Mouse (Mus musculus) embryonic facial prominence, embryonic 15.5 days (tissue): ENCODE measurements around the gene Atf7. TPM values are rescaled to one million over a fixed set of nuclear protein-coding genes. Genes with fewer than 3 reads are reported as not detected.
"Not testable (repeated sequence)": the region's sequence is repeated elsewhere in the genome, so short reads cannot be mapped to it uniquely, and the experiment has no call there.

Source experiments
- ATAC-seq: fragments of 200-750 bp; cut with Nextera tagmentation; 2 replicates; pipeline ENCODE4 v1.8.0; 2017; ENCODE audit warnings: low read depth, moderate TSS enrichment; ENCODE audit not compliant: insufficient number of reproducible peaks, low FRiP score, low TSS enrichment
- H3K27ac ChIP-seq: fragments of 300-500 bp; sonication (generic); replicated peaks from 2 replicates; pipeline ENCODE4 v1.5.1; 2015; ENCODE audit warnings: mild to moderate bottlenecking, inconsistent platforms
- H3K27me3 ChIP-seq: fragments of 300-500 bp; sonication (generic); 2 replicates; pipeline ENCODE4 v1.6.1; 2015; ENCODE audit warnings: inconsistent platforms
- H3K36me3 ChIP-seq: fragments of 300-500 bp; sonication (generic); 2 replicates; pipeline ENCODE4 v1.6.1; 2015; ENCODE audit warnings: mild to moderate bottlenecking, inconsistent platforms
- H3K4me1 ChIP-seq: fragments of 300-500 bp; sonication (generic); 2 replicates; pipeline ENCODE4 v1.6.1; 2015; ENCODE audit warnings: inconsistent platforms
- H3K4me2 ChIP-seq: fragments of 300-500 bp; sonication (generic); replicated peaks from 2 replicates; pipeline ENCODE4 v1.6.1; 2015; ENCODE audit warnings: mild to moderate bottlenecking, inconsistent platforms
- H3K4me3 ChIP-seq: fragments of 300-500 bp; sonication (generic); replicated peaks from 2 replicates; pipeline ENCODE4 v1.5.1; 2015; ENCODE audit warnings: mild to moderate bottlenecking, inconsistent platforms
- H3K9ac ChIP-seq: fragments of 300-500 bp; sonication (generic); 2 replicates; pipeline ENCODE4 v1.6.1; 2015; ENCODE audit warnings: inconsistent platforms
- H3K9me3 ChIP-seq: fragments of 300-500 bp; sonication (generic); replicated peaks from 2 replicates; pipeline ENCODE4 v1.6.1; 2016; ENCODE audit warnings: inconsistent platforms
- WGBS: fragments of 180-500 bp; shearing (Covaris S2); methylation state at CpG from one replicate; pipeline ENCODE4 v1.1.7; 2015; 5-methylcytosine and 5-hydroxymethylcytosine counted together
- polyA plus RNA-seq: library from polyadenylated mRNA; unstranded; fragments of >200 nt; fragmentation: Nextera tagmentation; extraction: Ambion mirVana; gene quantifications from 2 replicates; pipeline ENCODE4 v1.2.1, GENCODE M21; 2015

The Atf7 gene
- polyA plus RNA-seq, 1 experiment from 2014 or later, result 53.7 TPM

DNA sequence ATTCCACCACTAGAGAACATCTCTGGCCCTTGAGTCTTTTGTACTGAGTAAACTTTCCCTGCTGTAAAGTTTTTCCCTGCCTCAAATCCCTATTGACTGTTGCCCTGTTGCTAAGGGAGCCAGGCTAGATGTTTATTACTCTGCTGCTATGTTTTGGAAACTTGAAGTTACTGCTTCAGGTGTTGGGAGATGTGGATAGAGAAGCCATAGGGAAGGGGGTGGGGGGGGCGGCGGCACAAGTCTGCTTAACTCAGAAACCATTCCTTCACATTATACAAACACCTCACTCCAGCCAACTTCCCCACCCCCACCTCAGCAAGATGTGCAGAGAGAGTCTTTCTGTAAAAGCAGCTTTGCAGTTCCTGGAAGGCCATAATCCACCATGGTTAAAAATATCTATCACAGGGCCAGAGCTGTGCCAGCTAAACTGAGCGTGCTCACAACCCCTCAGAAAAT is 32.7 kb upstream of the Atf7 start:
- 65% methylated on average over 3 of the region's 3 CpGs for WGBS
- Histone ChIP-seq H3K27ac (peak overlapping the region; percentile 93), H3K4me2 (no peak overlapping the region), H3K4me1 (peaks cover 24% of the 10 kb centered on the region), H3K9me3 (no peaks in the 10 kb centered on the region), H3K9ac (no peak overlapping the region), H3K36me3 (peaks cover 23% of the 10 kb centered on the region), H3K4me3 (no peak overlapping the region), H3K27me3 (no peaks in the 10 kb centered on the region)
- no peak for ATAC-seq

DNA sequence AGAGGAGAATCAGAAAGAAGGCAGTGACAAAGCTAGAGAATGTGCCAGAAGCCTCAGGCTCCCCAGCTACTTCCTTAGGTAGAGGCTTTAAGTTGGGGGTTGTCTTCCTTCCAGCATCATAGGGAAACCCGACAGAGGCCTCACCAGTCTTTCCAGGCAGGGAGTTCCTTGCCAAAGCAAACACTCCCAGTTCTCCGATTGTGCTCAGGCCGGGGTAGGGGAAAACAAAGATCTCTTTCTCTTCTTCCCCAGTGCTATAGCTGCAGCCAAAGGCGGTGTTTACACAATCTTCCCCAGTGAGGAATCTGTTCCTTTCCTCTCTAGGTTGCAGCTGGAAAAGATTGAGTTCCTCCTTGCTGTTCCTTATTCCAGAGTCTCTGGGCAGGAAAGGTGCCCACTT is 31.4 kb upstream of the Atf7 start:
- H3K9ac ChIP-seq, result no peak overlapping the region
- H3K4me1 ChIP-seq, result peaks cover 24% of the 10 kb centered on the region
- whole genome bisulfite sequencing, result 10% methylated on average over 4 of the region's 4 CpGs
- no peak overlapping the region for H3K4me2 ChIP-seq
- H3K9me3 ChIP-seq, result no peaks in the 10 kb centered on the region
- peak overlapping the region; percentile 93 for H3K27ac ChIP-seq
- no peaks in the 10 kb centered on the region for H3K27me3 ChIP-seq
- H3K4me3 ChIP-seq, result no peak overlapping the region
- ATAC-seq, result peak; percentile 89
- peaks cover 12% of the 10 kb centered on the region for H3K36me3 ChIP-seq

DNA sequence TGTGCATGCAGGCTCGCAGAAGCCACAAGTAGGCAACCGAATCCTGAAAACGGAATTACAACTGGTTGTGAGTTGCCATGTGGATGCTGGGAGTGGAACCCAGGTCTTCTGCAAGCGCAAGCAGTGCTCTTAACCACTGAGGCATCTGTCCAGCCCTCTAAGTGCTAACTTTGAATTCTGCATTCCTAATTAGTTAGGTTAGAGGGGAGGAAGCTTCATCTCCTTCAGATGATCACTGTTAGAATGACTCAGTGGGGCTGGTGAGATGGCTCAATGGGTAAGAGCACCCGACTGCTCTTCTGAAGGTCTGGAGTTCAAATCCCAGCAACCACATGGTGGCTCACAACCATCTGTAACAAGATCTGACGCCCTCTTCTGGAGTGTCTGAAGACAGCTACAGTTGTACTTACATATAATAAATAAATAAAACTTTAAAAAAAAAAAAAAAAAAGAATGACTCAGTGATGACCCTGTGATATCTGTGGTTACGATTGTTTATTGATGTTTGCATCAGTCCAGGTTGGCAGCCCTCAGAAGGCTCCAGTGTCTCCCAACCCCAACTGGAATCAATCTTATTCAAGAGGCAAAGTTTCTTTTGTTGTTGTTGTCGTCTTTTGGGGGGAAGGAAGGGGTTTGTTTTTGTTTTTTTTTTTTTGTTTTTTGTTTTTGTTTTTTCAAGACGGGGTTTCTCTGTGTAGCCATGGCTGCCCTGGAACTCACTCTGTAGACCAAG is 26.8 kb upstream of the Atf7 start:
- peaks cover 13% of the 10 kb centered on the region for H3K4me1 ChIP-seq
- ATAC-seq, H3K9me3 ChIP-seq, H3K36me3 ChIP-seq, H3K27me3 ChIP-seq, H3K4me3 ChIP-seq, H3K4me2 ChIP-seq, H3K27ac ChIP-seq, H3K9ac ChIP-seq: not testable (repeated sequence)
- 78% methylated on average over 9 of the region's 9 CpGs for WGBS

DNA sequence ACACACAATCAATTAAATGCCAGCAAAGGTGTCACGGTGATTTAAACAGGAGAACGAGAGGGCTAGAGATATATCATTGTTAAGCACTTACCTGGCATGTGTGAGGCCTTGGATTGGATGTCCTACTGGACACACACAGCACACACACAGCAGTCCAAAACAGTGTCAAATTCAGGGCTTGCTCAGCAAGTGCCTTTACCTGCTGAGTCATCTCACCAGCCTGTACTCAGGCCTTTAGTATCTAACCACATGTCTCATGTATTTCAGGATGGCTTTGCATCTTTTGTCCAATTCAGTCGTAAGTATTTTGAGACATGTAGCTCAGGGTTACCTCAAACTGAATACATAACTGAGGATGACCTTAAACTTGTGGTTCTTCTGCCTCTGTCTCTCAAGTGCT is 25.8 kb upstream of the Atf7 start:
- no peak overlapping the region for H3K27ac ChIP-seq
- no peaks in the 10 kb centered on the region for H3K36me3 ChIP-seq
- no peak overlapping the region for H3K4me3 ChIP-seq
- H3K9me3 ChIP-seq, result no peaks in the 10 kb centered on the region
- ATAC-seq, result no peak
- H3K4me2 ChIP-seq, result no peak overlapping the region
- H3K4me1 ChIP-seq, result peaks cover 4% of the 10 kb centered on the region
- 73% methylated on average over 3 of the region's 3 CpGs for WGBS
- H3K9ac ChIP-seq, result no peak overlapping the region
- no peaks in the 10 kb centered on the region for H3K27me3 ChIP-seq

DNA sequence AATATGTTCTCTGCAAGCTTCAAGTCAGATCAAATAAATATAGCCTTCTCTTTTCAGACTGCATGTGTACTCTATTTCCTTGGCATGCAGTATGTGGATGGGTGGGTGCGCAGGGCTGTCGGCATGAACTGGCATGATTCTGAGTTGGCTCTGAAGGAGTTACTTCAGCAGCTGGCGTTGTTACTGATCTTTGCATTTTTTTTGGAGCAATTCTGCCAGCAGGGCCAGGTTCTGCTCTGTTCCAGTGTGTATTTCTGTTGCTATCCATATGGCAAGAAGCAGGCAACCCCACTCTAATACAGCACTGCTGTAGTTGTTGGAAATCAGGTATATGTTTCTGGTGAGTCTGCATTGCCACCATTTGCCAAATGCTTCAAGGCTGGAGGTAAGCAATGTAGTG is 10.6 kb upstream of the Atf7 start:
- no peaks in the 10 kb centered on the region for H3K27me3 ChIP-seq
- no peak overlapping the region for H3K4me2 ChIP-seq
- H3K9ac ChIP-seq, result no peak overlapping the region
- 0 out of 2 replicates have a peak, but pooled peaks have one; percentile 43 for ATAC-seq
- H3K9me3 ChIP-seq, result no peaks in the 10 kb centered on the region
- peak overlapping the region; percentile 44 for H3K27ac ChIP-seq
- peaks cover 9% of the 10 kb centered on the region for H3K4me1 ChIP-seq
- no peaks in the 10 kb centered on the region for H3K36me3 ChIP-seq
- WGBS, result 48% methylated on average over 3 of the region's 3 CpGs
- no peak overlapping the region for H3K4me3 ChIP-seq

DNA sequence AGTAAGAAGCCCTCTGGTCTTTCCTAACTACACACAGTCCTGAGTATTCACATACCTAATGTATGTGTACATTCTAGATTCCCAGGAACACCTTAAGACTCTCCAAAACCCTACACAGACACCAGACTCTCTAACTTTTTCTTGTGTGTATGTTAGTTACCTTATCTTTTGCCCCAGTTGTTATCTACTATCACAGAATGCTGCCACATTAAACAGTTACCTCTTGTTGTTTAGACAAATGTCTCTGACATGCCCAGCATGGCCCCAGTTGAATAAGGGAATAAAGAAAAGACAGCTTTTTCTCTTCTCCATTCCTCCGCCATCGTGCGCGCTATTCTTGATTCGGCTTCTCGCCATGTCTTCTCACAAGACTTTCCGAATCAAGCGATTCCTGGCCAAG is 9.4 kb upstream of the Atf7 start:
- H3K27me3 ChIP-seq, result no peaks in the 10 kb centered on the region
- no peaks in the 10 kb centered on the region for H3K9me3 ChIP-seq
- 92% methylated on average over 8 of the region's 8 CpGs for WGBS
- no peak overlapping the region for H3K9ac ChIP-seq
- H3K4me3 ChIP-seq, result no peak overlapping the region
- no peak overlapping the region for H3K27ac ChIP-seq
- peaks cover 9% of the 10 kb centered on the region for H3K4me1 ChIP-seq
- no peak overlapping the region for H3K4me2 ChIP-seq
- no peak for ATAC-seq
- no peaks in the 10 kb centered on the region for H3K36me3 ChIP-seq

DNA sequence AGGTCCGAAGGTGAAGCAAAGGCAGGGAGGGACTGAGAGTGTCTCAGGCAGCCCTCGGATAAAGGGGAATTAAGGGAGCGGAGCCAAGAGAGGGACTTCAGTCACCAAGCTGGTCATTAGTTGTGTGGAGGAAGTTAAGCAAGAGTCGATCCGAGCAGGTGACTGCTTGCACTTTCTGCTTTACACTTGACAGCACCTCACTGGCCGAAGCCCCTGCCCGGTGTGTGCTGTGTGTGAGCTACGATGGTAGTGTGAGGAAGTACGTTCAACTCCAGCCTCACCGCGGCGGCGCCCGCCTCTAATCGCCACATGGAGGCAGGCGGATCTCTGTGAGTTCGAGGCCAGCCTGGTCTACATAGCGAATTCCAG is 407 bp upstream of the Atf7 start:
- peak overlapping the region; percentile 100 for H3K27ac ChIP-seq
- peak overlapping the region; percentile 85 for H3K4me2 ChIP-seq
- H3K4me3 ChIP-seq, result peak overlapping the region; percentile 78
- peak; percentile 0; the same call in 1 of the 2 replicates for ATAC-seq
- peaks cover 21% of the 10 kb centered on the region for H3K4me1 ChIP-seq
- H3K9ac ChIP-seq, result peak overlapping the region; percentile 79
- no peaks in the 10 kb centered on the region for H3K9me3 ChIP-seq
- WGBS, result under 1% methylated on average over 18 of the region's 18 CpGs
- no peaks in the 10 kb centered on the region for H3K36me3 ChIP-seq
- no peaks in the 10 kb centered on the region for H3K27me3 ChIP-seq

DNA sequence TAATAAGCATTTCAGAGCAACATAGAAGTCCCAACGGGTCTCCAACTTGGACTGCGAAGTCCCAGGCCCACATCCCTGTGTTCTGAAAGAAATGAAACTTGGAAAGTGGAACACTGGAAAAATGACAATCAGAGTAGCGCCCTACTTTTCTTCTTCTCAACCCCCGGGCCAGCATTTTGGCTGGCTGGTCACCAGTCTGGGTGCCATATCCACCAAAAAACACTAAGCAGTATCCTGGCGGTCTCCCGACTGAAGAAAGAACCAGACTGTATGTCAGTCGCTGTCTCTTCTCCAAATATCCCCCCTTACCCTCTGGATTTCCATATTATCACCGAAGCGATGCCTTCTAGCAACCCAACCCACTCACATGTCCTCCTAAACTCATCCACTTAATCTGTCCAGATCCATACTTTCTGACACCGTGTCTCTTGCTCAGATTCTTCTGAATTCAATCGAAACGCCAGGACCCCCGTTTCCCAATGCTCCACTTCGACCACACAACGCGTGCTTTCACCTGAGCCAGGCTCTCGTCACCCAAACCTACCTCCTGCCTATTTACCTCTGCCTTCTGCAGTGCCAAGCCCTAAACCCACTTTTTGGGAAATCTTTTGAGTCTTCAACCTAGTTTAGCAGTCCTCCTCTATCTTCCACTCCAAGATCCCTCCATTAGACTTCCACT is 834 bp downstream of the Atf7 start:
- Histone ChIP-seq H3K9me3 (no peaks in the 10 kb centered on the region), H3K4me2 (peak overlapping the region; percentile 85), H3K27me3 (no peaks in the 10 kb centered on the region), H3K27ac (peak overlapping the region; percentile 100), H3K36me3 (no peaks in the 10 kb centered on the region), H3K4me3 (peak overlapping the region; percentile 78), H3K9ac (peak overlapping the region; percentile 79), H3K4me1 (peaks cover 21% of the 10 kb centered on the region)
- no peak for ATAC-seq
- 2% methylated on average over 17 of the region's 17 CpGs for WGBS

DNA sequence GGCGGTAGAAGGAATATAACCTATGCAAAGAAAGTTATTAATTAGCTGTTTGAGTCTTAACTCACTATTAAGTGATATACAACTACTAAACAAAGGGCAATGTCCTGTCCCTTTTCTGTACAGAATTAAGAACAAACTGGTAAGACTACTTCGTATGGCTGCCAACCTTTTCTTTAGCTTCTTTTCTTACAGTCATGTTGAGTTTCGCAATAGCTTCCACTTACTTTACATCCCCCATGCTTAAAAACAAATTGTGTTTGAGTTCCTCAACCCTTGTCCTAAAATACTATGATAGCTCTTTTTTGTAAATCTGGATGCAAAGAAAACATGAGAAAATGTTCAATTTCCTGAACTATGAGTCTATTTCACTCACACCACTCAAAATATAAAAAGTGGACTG is 2.1 kb downstream of the Atf7 start:
- H3K27ac ChIP-seq, result no peak overlapping the region; the same call in 1 of the 2 replicates
- no peak overlapping the region for H3K9ac ChIP-seq
- H3K36me3 ChIP-seq, result no peaks in the 10 kb centered on the region
- WGBS, result 78% methylated on average over 3 of the region's 3 CpGs
- H3K27me3 ChIP-seq, result no peaks in the 10 kb centered on the region
- H3K4me1 ChIP-seq, result peaks cover 21% of the 10 kb centered on the region
- no peaks in the 10 kb centered on the region for H3K9me3 ChIP-seq
- ATAC-seq, result no peak
- H3K4me3 ChIP-seq, result no peak overlapping the region
- H3K4me2 ChIP-seq, result peak overlapping the region; percentile 21

DNA sequence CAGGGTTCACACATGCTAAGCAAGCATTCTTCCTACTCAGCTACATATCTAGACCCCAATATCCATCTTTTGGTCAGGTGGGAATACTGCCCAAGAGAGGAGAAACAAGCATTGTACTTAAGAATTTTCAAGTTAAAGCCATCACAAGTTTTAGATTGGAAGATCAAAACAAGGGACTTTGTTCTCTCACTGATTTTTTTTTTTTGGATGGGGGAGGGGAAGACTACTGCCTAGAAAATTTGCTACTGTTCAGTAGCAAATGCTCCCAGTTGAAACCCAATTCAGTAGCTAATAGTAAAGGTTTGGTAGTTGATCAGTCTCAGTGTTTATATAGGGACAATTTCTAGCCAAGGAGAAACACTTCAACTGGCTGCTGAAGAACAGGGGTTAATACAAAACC is 2.7 kb downstream of the Atf7 start:
- Histone ChIP-seq H3K4me3 (no peak overlapping the region), H3K4me2 (no peak overlapping the region), H3K27ac (no peak overlapping the region), H3K36me3 (no peaks in the 10 kb centered on the region), H3K27me3 (no peaks in the 10 kb centered on the region), H3K9me3 (no peaks in the 10 kb centered on the region), H3K9ac (no peak overlapping the region), H3K4me1 (peaks cover 21% of the 10 kb centered on the region)
- no peak for ATAC-seq

DNA sequence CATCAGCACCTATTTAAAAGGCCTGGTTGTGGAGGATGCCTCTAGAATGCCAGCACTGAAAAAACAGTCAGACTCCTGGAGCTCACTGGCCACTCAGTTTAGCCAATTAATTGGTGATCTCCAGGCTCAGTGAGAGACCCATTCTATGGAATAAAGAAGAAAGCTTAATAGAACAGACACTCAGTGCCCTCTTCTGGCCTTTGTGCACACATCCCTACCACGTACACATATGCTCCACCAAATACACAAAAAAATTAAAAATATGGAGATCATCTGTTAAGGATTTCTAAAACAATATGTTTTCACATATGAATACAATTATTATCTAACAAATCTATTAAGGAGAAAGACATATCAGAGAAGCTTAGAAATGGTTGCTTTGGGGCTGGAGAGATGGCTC is 4.5 kb downstream of the Atf7 start:
- Histone ChIP-seq H3K27ac (no peak overlapping the region), H3K36me3 (no peaks in the 10 kb centered on the region), H3K9ac (no peak overlapping the region), H3K4me2 (no peak overlapping the region), H3K4me3 (no peak overlapping the region), H3K9me3 (no peaks in the 10 kb centered on the region), H3K27me3 (no peaks in the 10 kb centered on the region), H3K4me1 (peaks cover 17% of the 10 kb centered on the region)
- WGBS, result 66% methylated on average over 1 of the region's 1 CpGs
- no peak for ATAC-seq

DNA sequence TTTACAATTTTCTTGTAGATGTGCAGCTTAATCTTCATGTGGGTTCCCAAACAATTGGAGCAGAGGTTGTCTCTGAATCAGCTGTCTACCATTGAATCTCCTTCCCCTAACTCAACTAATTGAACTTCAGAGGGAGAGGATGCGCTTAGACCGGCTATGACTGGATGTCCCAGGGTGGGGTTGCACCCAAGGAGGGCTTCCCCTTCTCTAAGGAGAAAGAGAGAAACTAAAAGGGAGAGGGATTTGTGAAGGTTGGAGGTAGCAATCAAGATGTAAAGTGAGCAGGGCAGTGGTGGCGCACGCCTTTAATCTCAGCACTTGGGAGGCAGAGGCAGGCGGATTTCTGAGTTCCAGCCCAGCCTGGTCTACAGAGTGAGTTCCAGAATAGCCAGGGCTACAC is 5.8 kb downstream of the Atf7 start:
- Histone ChIP-seq H3K9ac (no peak overlapping the region), H3K27ac (no peak overlapping the region), H3K4me1 (peaks cover 14% of the 10 kb centered on the region), H3K27me3 (no peaks in the 10 kb centered on the region), H3K36me3 (no peaks in the 10 kb centered on the region), H3K4me2 (no peak overlapping the region), H3K4me3 (no peak overlapping the region), H3K9me3 (no peaks in the 10 kb centered on the region)
- no peak for ATAC-seq
- 95% methylated on average over 5 of the region's 5 CpGs for WGBS
